Comparison of ENCODE assay signal across 7 mouse cellular contexts in the genomic region with DNA sequence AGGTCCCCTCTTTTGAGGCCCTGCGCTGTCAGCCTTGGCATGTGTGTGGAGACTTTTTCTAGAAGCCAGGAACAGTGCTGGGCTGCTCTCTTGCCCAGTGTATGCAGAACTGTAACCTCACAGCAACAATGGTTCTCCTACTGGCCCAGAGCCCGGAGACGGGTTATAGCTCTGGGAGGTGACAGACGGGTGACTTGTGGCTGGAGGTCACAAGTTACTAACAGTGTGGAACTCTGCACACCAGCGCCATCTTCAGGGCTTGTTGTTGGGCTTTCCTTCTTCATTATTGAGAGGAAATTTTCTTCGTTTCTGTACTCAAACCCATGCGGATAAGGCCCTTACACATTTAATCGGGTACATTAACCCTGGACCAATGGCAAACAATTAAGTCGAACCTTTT. TPM values are rescaled to one million over a fixed set of nuclear protein-coding genes. Genes with fewer than 3 reads are reported as not detected.
A peak's percentile ranks its signal among the peaks of the same experiment; 100 is the strongest.
DNase-seq lines count a peak whose midpoint lies in the region; ATAC-seq and TF ChIP-seq lines count a peak whose summit lies in the region.

No protein-coding gene starts in this region.

- DNase-seq in limb, embryonic 11.5 days (ENCODE audit: low spot score) = peak; percentile 49
- no peak for DNase-seq in limb, embryonic 10.5 days (ENCODE audit: low spot score)
- peak; percentile 64 to 86 for DNase-seq in adrenal gland, adult (ENCODE audit: inconsistent age in 2 of 2, low spot score in 1 of 2)
- DNase-seq in brain, embryonic 14.5 days (ENCODE audit: low read depth) = no peak
- DNase-seq in limb, embryonic 14.5 days (ENCODE audit: low spot score) = peak; percentile 66
- no peak for DNase-seq in left cerebral cortex, adult 8-10 months (ENCODE audit: low spot score in 2 of 2)

- H3K9me3 ChIP-seq in limb, embryonic 11.5 days (ENCODE audit: control insufficient read depth, low read length) = no peaks in the 10 kb centered on the region
- H3K9me3 ChIP-seq in limb, embryonic 10.5 days (replicated peaks) = no peaks in the 10 kb centered on the region
- no peaks in the 10 kb centered on the region for H3K9me3 ChIP-seq in limb, embryonic 14.5 days (ENCODE audit: control insufficient read depth, low read length)
- no peaks in the 10 kb centered on the region for H3K9me3 ChIP-seq in forebrain, embryonic 15.5 days

- no peak for ATAC-seq in limb, embryonic 11.5 days (ENCODE audit: insufficient number of reproducible peaks, low FRiP score, low TSS enrichment, low read depth)
- no peak for ATAC-seq in limb, embryonic 14.5 days (ENCODE audit: low FRiP score, low read depth)
- no peak for ATAC-seq in forebrain, embryonic 15.5 days (replicated peaks)

- no peak overlapping the region for H3K27ac ChIP-seq in limb, embryonic 11.5 days (replicated peaks; ENCODE audit: low read depth, low read length)
- no peak overlapping the region for H3K27ac ChIP-seq in limb, embryonic 10.5 days
- no peak overlapping the region for H3K27ac ChIP-seq in limb, embryonic 14.5 days (replicated peaks; ENCODE audit: low read depth, low read length)
- H3K27ac ChIP-seq in forebrain, embryonic 15.5 days (replicated peaks) = no peak overlapping the region

- TF ChIP-seq POLR2A in brain, embryonic 14.5 days (IDR thresholded peaks at IDR 0.05; ENCODE audit: borderline replicate concordance, extremely low read depth, insufficient read depth, insufficient read length, poor library complexity, severe bottlenecking) = no peak
- TF ChIP-seq POLR2A in limb, embryonic 14.5 days (IDR thresholded peaks at IDR 0.05; ENCODE audit: borderline replicate concordance, extremely low read depth, insufficient read depth, insufficient read length) = no peak

- TF ChIP-seq CTCF in brain, embryonic 14.5 days (IDR thresholded peaks at IDR 0.05; ENCODE audit: borderline replicate concordance, extremely low read depth, insufficient read depth, insufficient read length) = peak; percentile 16; the same call in 1 of the 2 replicates

- no peaks in the 10 kb centered on the region for H3K27me3 ChIP-seq in limb, embryonic 11.5 days (ENCODE audit: control insufficient read depth, insufficient read depth, low read length)
- H3K27me3 ChIP-seq in limb, embryonic 10.5 days (ENCODE audit: low read depth, poor library complexity, severe bottlenecking) = no peaks in the 10 kb centered on the region
- H3K27me3 ChIP-seq in limb, embryonic 14.5 days (ENCODE audit: control insufficient read depth, insufficient read depth, low read length) = no peaks in the 10 kb centered on the region
- no peaks in the 10 kb centered on the region for H3K27me3 ChIP-seq in forebrain, embryonic 15.5 days

- H3K36me3 ChIP-seq in limb, embryonic 11.5 days (ENCODE audit: control insufficient read depth, insufficient read depth, low read length) = peaks cover 25% of the 10 kb centered on the region
- peaks cover 61% of the 10 kb centered on the region for H3K36me3 ChIP-seq in limb, embryonic 10.5 days
- H3K36me3 ChIP-seq in limb, embryonic 14.5 days (ENCODE audit: control insufficient read depth, insufficient read depth, low read length) = peaks cover 37% of the 10 kb centered on the region
- peaks cover 23% of the 10 kb centered on the region for H3K36me3 ChIP-seq in forebrain, embryonic 15.5 days

- peaks cover 20% of the 10 kb centered on the region for H3K4me1 ChIP-seq in limb, embryonic 11.5 days (ENCODE audit: control insufficient read depth, insufficient read depth, low read length)
- peaks cover 26% of the 10 kb centered on the region for H3K4me1 ChIP-seq in limb, embryonic 10.5 days
- peaks cover 25% of the 10 kb centered on the region for H3K4me1 ChIP-seq in limb, embryonic 14.5 days (ENCODE audit: control insufficient read depth, insufficient read depth, low read length)
- H3K4me1 ChIP-seq in forebrain, embryonic 15.5 days = peaks cover 30% of the 10 kb centered on the region

- H3K4me3 ChIP-seq in limb, embryonic 11.5 days (ENCODE audit: low read depth, low read length) = no peak overlapping the region
- no peak overlapping the region for H3K4me3 ChIP-seq in limb, embryonic 10.5 days
- no peak overlapping the region for H3K4me3 ChIP-seq in limb, embryonic 14.5 days (replicated peaks; ENCODE audit: low read length)
- no peak overlapping the region for H3K4me3 ChIP-seq in forebrain, embryonic 15.5 days

- no peak overlapping the region for H3K4me2 ChIP-seq in limb, embryonic 11.5 days (ENCODE audit: low read depth, severe bottlenecking)
- H3K4me2 ChIP-seq in limb, embryonic 14.5 days (replicated peaks; ENCODE audit: low read depth, low read length, severe bottlenecking) = no peak overlapping the region
- H3K4me2 ChIP-seq in forebrain, embryonic 15.5 days (replicated peaks) = no peak overlapping the region

- WGBS in limb, embryonic 11.5 days = 60% methylated on average over 9 of the region's 9 CpGs
- WGBS in limb, embryonic 10.5 days = 62% methylated on average over 9 of the region's 9 CpGs
- 62% methylated on average over 9 of the region's 9 CpGs for WGBS in limb, embryonic 14.5 days
- WGBS in forebrain, embryonic 15.5 days = 64% methylated on average over 9 of the region's 9 CpGs

- no peak overlapping the region; the same call in 1 of the 2 replicates for H3K9ac ChIP-seq in limb, embryonic 11.5 days (ENCODE audit: low read length)
- H3K9ac ChIP-seq in limb, embryonic 14.5 days (ENCODE audit: low read depth, low read length, severe bottlenecking) = no peak overlapping the region
- no peak overlapping the region for H3K9ac ChIP-seq in forebrain, embryonic 15.5 days (replicated peaks)

RNA-seq across cellular contexts. Expression of gene Cpne5, which starts 11.5 kb away (rescaled TPM):
- polyA plus RNA-seq in limb, embryonic 11.5 days (2014; fragmentation: Nextera tagmentation; extraction: Ambion mirVana) = 3.0 and 4.1 TPM in 2 replicates
- 2.0 and 3.2 TPM in 2 replicates for polyA plus RNA-seq in limb, embryonic 10.5 days (2016; fragmentation: Nextera tagmentation; extraction: Ambion mirVana)
- 29.4 and 37.8 TPM in 2 replicates for polyA plus RNA-seq in brain, embryonic 14.5 days (2012; rRNA removed)
- 14.7 and 17.9 TPM in 2 replicates for polyA plus RNA-seq in limb, embryonic 14.5 days (2012; rRNA removed)
- polyA plus RNA-seq in limb, embryonic 14.5 days (2014; fragmentation: Nextera tagmentation; extraction: Ambion mirVana) = 13.3 and 14.7 TPM in 2 replicates
- 21.3 and 24.9 TPM in 2 replicates for polyA plus RNA-seq in forebrain, embryonic 15.5 days (2015; fragmentation: Nextera tagmentation; extraction: Ambion mirVana)
- 100 to 1,000 TPM; 167 to 193 (median 174) TPM for total RNA-seq in left cerebral cortex, adult 8-10 months (2022)

RNA-seq across cellular contexts. Expression of gene Ppil1, which starts 14.5 kb away (rescaled TPM):
- 201 and 206 TPM in 2 replicates for polyA plus RNA-seq in limb, embryonic 11.5 days (2014; fragmentation: Nextera tagmentation; extraction: Ambion mirVana)
- polyA plus RNA-seq in limb, embryonic 10.5 days (2016; fragmentation: Nextera tagmentation; extraction: Ambion mirVana) = 239 and 250 TPM in 2 replicates
- polyA plus RNA-seq in brain, embryonic 14.5 days (2012; rRNA removed) = 66.6 and 73.3 TPM in 2 replicates
- polyA plus RNA-seq in limb, embryonic 14.5 days (2012; rRNA removed) = 76.5 and 78.5 TPM in 2 replicates
- polyA plus RNA-seq in limb, embryonic 14.5 days (2014; fragmentation: Nextera tagmentation; extraction: Ambion mirVana) = 130 and 132 TPM in 2 replicates
- 126 and 128 TPM in 2 replicates for polyA plus RNA-seq in forebrain, embryonic 15.5 days (2015; fragmentation: Nextera tagmentation; extraction: Ambion mirVana)
- 10 to 100 TPM; 17.0 to 19.9 (median 19.5) TPM for total RNA-seq in left cerebral cortex, adult 8-10 months (2022)

RNA-seq across cellular contexts. Expression of gene BC004004, which starts 19.1 kb away (rescaled TPM):
- polyA plus RNA-seq in limb, embryonic 11.5 days (2014; fragmentation: Nextera tagmentation; extraction: Ambion mirVana) = 50.0 and 51.5 TPM in 2 replicates
- 47.9 and 52.9 TPM in 2 replicates for polyA plus RNA-seq in limb, embryonic 10.5 days (2016; fragmentation: Nextera tagmentation; extraction: Ambion mirVana)
- polyA plus RNA-seq in brain, embryonic 14.5 days (2012; rRNA removed) = 80.8 and 84.9 TPM in 2 replicates
- polyA plus RNA-seq in limb, embryonic 14.5 days (2012; rRNA removed) = 58.7 and 64.6 TPM in 2 replicates
- polyA plus RNA-seq in limb, embryonic 14.5 days (2014; fragmentation: Nextera tagmentation; extraction: Ambion mirVana) = 85.3 and 87.6 TPM in 2 replicates
- 96.2 and 96.4 TPM in 2 replicates for polyA plus RNA-seq in forebrain, embryonic 15.5 days (2015; fragmentation: Nextera tagmentation; extraction: Ambion mirVana)
- 100 to 1,000 TPM in 3 of 4 experiments, 10 to 100 TPM in 1; 98.1 to 131 (median 114) TPM for total RNA-seq in left cerebral cortex, adult 8-10 months (2022)

Comparison
In these comparisons a context has a peak if more than half of its experiments do, and no peak if none do; other contexts are left out.
1. DNase-seq: peak in limb, embryonic 11.5 days (single experiment), adrenal gland, adult (2 of 2) and limb, embryonic 14.5 days (single experiment); none in limb, embryonic 10.5 days (single experiment), brain, embryonic 14.5 days (single experiment) and left cerebral cortex, adult 8-10 months (0 of 2).